Mouse (Mus musculus) erythroblast, embryonic 14.5 days (primary cell): Measurements from ENCODE around the gene 4921517D22Rik. TPM values are rescaled to one million over a fixed set of nuclear protein-coding genes. Genes with fewer than 3 reads are reported as not detected.

Experiments used
- H3K27me3 ChIP-seq: 2 replicates; pipeline ENCODE4 v1.6.1; 2012; ENCODE audit warnings: inconsistent platforms; ENCODE audit not compliant: control insufficient read depth
- H3K36me3 ChIP-seq: 2 replicates; pipeline ENCODE4 v1.6.1; 2012; ENCODE audit warnings: mild to moderate bottlenecking, inconsistent platforms; ENCODE audit not compliant: control insufficient read depth
- H3K4me1 ChIP-seq: 2 replicates; pipeline ENCODE4 v1.6.1; 2012; ENCODE audit warnings: inconsistent platforms; ENCODE audit not compliant: control insufficient read depth
- H3K4me3 ChIP-seq: replicated peaks from 2 replicates; pipeline ENCODE3; 2012; ENCODE audit warnings: moderate library complexity, mild to moderate bottlenecking, inconsistent platforms
- H3K9me3 ChIP-seq: 2 replicates; pipeline ENCODE4 v1.6.1; 2012; ENCODE audit warnings: low read length, inconsistent platforms, mixed read lengths; ENCODE audit not compliant: control insufficient read depth
- GATA1 ChIP-seq: IDR thresholded peaks from 2 replicates; pipeline ENCODE4 v1.6.1; 2012; ENCODE audit warnings: low read length, inconsistent platforms, mixed read lengths
- TAL1 ChIP-seq: IDR thresholded peaks from 3 replicates; pipeline ENCODE4 v1.6.1; 2012; ENCODE audit warnings: low read length, inconsistent platforms, mixed read lengths
- polyA plus RNA-seq: library from polyadenylated mRNA; stranded (reverse); fragments of >175 nt; gene quantifications from 2 replicates; pipeline ENCODE4 v1.2.3, GENCODE M21; 2012

The 4921517D22Rik gene
- polyA plus RNA-seq, 1 experiment, result not detected

GRCm38 (mm10) chr13:59671521-59671920 is 22.4 kb downstream of the 4921517D22Rik start:
- peaks cover 83% of the 10 kb centered on the region for H3K4me1 ChIP-seq
- no peaks in the 10 kb centered on the region for H3K27me3 ChIP-seq
- H3K4me3 ChIP-seq, result no peak overlapping the region
- TF ChIP-seq GATA1 (no peak), TAL1 (no peak)
- no peaks in the 10 kb centered on the region for H3K9me3 ChIP-seq
- peaks cover 51% of the 10 kb centered on the region for H3K36me3 ChIP-seq

DNA sequence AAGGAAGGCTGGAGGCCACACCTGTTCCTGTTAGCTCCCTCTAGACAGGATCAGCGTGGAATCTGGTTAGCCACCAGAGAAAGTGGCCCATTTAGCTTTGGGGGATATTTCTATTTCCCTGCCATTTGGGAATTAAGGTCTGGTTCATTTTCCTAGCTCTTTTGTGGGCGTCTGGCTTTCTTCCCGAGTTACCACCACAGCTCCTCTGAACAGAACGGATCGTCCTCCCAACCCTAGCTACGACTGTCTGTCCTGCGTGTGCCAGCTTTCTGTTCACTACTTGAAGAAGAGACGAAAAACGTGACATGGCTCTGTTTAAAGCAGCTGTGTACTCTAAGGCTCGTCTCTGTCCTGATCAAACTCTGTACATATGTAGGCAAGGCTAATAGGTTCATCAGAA is 24.0 kb downstream of the 4921517D22Rik start:
- TF ChIP-seq TAL1 (no peak), GATA1 (no peak)
- H3K4me1 ChIP-seq, result peaks cover 80% of the 10 kb centered on the region
- no peak overlapping the region for H3K4me3 ChIP-seq

DNA sequence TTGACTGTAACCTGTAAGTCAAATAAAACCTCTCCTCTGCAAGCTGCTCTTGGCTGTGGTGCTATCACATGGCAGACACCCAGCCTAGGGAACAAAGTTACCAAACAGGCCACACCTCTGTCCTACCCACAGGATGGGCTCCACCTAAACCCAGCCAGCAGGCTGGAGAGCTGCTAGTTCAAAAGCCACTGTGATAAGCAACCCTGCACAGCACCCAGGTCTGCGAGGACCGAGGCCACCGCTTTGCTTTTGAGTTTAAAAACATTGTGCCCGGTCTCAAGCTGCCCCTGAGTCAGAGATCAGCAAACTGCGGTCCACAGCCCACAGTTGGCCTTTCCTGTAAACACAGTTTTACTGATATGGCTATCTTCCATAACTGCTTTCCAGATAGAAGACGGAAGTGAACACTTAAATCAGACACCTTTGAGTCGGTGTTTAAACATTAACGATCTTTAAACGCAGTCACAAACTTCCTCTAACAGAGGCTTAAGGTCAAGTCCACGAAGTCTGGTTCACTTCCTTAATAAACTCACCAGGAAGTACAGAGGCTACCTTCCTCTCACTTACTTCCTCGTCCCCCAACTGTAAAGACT is 25.3 kb downstream of the 4921517D22Rik start:
- H3K36me3 ChIP-seq, result peaks cover 79% of the 10 kb centered on the region
- no peaks in the 10 kb centered on the region for H3K9me3 ChIP-seq
- H3K4me1 ChIP-seq, result peaks cover 70% of the 10 kb centered on the region
- H3K27me3 ChIP-seq, result no peaks in the 10 kb centered on the region
- TF ChIP-seq TAL1 (no peak), GATA1 (peak; percentile 30; the same call in 1 of the 2 replicates)
- H3K4me3 ChIP-seq, result peak overlapping the region; percentile 54

More for the DNA sequence above, 24.0 kb downstream of the 4921517D22Rik start:
- H3K9me3 ChIP-seq, result no peaks in the 10 kb centered on the region
- H3K36me3 ChIP-seq, result peaks cover 67% of the 10 kb centered on the region
- no peaks in the 10 kb centered on the region for H3K27me3 ChIP-seq

- peaks cover 64% of the 10 kb centered on the region for H3K4me1 ChIP-seq
- no peak for TF ChIP-seq TAL1
- TF ChIP-seq GATA1, result no peak
- H3K4me3 ChIP-seq, result no peak overlapping the region
- H3K36me3 ChIP-seq, result peaks cover 83% of the 10 kb centered on the region
- H3K27me3 ChIP-seq, result no peaks in the 10 kb centered on the region
- no peaks in the 10 kb centered on the region for H3K9me3 ChIP-seq
Observed at GRCm38 (mm10) chr13:59667763-59668162, 26.1 kb downstream of the 4921517D22Rik start.

DNA sequence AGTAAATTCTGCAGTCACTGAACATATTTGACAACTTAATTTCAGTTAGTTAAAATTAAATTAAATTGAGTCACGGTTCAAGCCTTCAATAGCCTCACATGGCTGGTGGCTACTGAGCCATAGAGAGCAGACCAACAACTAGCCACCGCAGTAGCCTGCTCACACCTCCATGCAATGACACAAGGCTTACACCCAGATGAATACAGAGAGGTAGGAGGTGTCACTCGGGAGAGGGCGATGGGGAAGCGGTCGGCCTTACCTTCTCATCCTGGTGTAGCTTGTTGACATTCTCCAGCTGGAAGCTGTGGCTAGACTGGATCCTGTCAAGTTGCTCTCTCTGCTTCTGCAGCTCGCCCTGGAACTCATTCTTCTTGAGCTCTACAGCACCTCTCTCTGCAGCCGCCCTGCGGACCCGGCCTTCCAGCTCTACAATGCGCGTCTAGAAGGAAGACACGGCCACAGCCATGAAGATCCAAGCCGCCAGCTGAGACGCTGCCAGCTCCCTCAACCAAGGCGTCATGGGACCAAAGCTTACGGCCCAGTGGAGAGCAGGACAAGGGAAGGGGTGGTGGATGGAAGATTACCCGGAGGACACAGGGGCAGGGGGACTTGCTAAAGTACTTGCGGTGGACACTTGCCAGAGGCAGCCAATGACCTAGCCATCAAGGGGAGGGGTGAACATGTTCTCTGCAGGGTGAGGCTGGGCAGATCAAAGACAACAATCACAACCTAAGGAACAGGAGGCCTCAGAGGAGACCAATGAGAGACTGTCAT is 29.8 kb downstream of the 4921517D22Rik start:
- Histone ChIP-seq H3K9me3 (no peaks in the 10 kb centered on the region; the same call in 1 of the 2 replicates), H3K4me1 (peaks cover 51% of the 10 kb centered on the region), H3K27me3 (no peaks in the 10 kb centered on the region), H3K36me3 (peaks cover 88% of the 10 kb centered on the region), H3K4me3 (no peak overlapping the region)
- TF ChIP-seq GATA1 (no peak), TAL1 (no peak)

DNA sequence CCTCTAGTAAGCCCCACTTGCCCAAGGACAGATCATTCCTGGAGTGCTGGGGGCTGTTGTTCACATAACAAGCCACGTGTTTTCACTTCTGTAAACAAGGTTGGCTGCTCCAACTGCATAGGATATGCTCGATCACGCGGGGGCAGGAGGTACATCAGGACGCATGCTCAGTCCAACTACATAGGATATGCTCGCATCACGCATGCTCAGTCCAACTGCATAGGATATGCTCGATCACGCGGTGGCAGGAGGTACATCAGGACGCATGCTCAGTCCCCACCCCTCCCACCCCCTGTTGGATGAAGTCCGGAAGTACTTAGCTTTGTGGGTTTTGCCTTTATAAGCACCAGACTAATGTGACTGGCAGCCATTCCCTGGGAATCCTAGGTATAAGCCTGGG is 31.9 kb downstream of the 4921517D22Rik start:
- peaks cover 32% of the 10 kb centered on the region for H3K4me1 ChIP-seq
- H3K4me3 ChIP-seq, result no peak overlapping the region
- TF ChIP-seq GATA1, result no peak
- TF ChIP-seq TAL1, result no peak
- no peaks in the 10 kb centered on the region; the same call in 1 of the 2 replicates for H3K9me3 ChIP-seq
- H3K27me3 ChIP-seq, result no peaks in the 10 kb centered on the region
- peaks cover 97% of the 10 kb centered on the region for H3K36me3 ChIP-seq

GRCm38 (mm10) chr13:59661387-59661786 is 32.5 kb downstream of the 4921517D22Rik start:
- Histone ChIP-seq H3K4me1 (peaks cover 31% of the 10 kb centered on the region), H3K36me3 (peaks cover 97% of the 10 kb centered on the region)

DNA sequence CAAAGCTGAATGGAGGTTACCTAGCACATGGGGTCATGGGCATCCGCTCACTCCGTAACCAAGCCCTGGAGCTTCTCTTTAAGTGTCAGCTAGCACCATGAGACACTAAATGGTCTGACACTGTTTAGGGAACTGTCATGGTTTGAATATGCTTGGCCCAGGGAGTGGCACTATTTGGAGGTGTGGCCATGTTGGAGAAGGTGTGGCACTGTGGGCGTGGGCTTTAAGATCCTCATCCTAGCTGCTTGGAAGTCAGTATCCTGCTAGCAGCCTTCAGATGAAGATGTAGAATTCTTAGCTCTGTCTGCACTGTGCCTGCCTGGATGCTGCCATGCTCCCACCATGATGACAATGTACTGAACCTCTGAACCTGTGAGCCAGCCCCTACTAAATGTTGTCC is 33.5 kb downstream of the 4921517D22Rik start:
- Histone ChIP-seq H3K27me3 (no peaks in the 10 kb centered on the region), H3K4me1 (peaks cover 30% of the 10 kb centered on the region), H3K9me3 (no peaks in the 10 kb centered on the region; the same call in 1 of the 2 replicates), H3K36me3 (peaks cover 96% of the 10 kb centered on the region), H3K4me3 (no peak overlapping the region)
- TF ChIP-seq TAL1, result no peak
- no peak for TF ChIP-seq GATA1

More at GRCm38 (mm10) chr13:59661387-59661786, 32.5 kb downstream of the 4921517D22Rik start:
- H3K27me3 ChIP-seq, result no peaks in the 10 kb centered on the region
- H3K9me3 ChIP-seq, result no peaks in the 10 kb centered on the region; the same call in 1 of the 2 replicates
- TF ChIP-seq GATA1 (no peak), TAL1 (no peak)
- no peak overlapping the region for H3K4me3 ChIP-seq

DNA sequence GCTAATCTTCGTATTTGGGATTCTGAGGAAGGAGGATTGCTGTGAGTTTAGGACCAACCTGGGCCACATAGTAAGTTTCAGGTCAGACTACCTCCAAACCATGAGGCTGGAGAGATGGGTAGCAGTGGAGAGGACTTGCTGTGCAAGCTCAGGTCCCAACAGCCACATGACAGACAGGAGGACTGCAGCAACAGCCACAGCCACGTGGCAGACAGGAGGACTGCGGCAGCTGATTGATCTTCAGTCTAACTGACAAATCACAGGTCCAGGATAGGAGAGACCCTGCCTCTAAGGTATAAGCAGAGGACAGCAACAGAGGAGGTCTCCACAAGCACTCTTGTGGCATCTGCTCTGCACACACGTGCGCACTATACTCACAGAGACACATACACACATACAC is 36.1 kb downstream of the 4921517D22Rik start:
- TF ChIP-seq TAL1 (no peak), GATA1 (no peak)
- no peaks in the 10 kb centered on the region; the same call in 1 of the 2 replicates for H3K9me3 ChIP-seq
- H3K36me3 ChIP-seq, result peaks cover 95% of the 10 kb centered on the region
- peaks cover 26% of the 10 kb centered on the region for H3K4me1 ChIP-seq
- H3K4me3 ChIP-seq, result no peak overlapping the region
- no peaks in the 10 kb centered on the region for H3K27me3 ChIP-seq

DNA sequence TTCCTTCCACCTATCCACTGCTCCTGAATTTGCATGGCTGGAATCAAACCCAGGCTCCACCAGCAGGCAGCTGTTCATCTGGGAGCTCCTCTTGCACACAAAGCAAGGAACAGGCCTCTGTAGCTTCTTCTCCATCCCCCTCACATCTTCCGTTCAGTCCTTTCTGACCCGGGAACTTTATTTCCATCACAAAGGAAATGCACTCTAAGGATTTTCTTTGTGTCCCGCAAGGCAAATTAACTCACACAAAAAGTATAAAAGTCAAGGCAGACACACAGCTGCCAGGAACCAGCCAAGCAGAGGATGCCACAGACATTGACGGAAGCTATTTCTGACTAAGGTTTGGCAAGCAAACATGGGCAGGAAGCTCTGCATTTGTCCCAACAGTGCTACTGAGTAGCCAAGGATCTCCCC is 36.9 kb downstream of the 4921517D22Rik start:
- Histone ChIP-seq H3K27me3 (no peaks in the 10 kb centered on the region), H3K9me3 (no peaks in the 10 kb centered on the region; the same call in 1 of the 2 replicates), H3K36me3 (peaks cover 95% of the 10 kb centered on the region), H3K4me1 (peaks cover 26% of the 10 kb centered on the region), H3K4me3 (no peak overlapping the region)
- no peak for TF ChIP-seq TAL1
- no peak for TF ChIP-seq GATA1
